Mouse (Mus musculus) embryonic fibroblast, embryonic 13.5 days (primary cell): ENCODE measurements around the gene Nfib.

Experiments
- CTCF ChIP-seq: IDR thresholded peaks from 2 replicates; pipeline ENCODE4 v1.5.1; 2011; ENCODE audit warnings: mild to moderate bottlenecking, control low read depth, low read length, moderate library complexity, borderline replicate concordance; ENCODE audit not compliant: insufficient read depth
- POLR2A ChIP-seq: IDR thresholded peaks from 2 replicates; pipeline ENCODE4 v1.6.1; 2011; ENCODE audit warnings: low read depth, mild to moderate bottlenecking, control low read depth, low read length, moderate library complexity

- TF ChIP-seq POLR2A (no peak), CTCF (no peak)
Observed at GRCm38 (mm10) chr4:82723048-82723447, 17.5 kb upstream of the Nfib start.
